ENCODE assay signal across 10 mouse cellular contexts in the genomic region with DNA sequence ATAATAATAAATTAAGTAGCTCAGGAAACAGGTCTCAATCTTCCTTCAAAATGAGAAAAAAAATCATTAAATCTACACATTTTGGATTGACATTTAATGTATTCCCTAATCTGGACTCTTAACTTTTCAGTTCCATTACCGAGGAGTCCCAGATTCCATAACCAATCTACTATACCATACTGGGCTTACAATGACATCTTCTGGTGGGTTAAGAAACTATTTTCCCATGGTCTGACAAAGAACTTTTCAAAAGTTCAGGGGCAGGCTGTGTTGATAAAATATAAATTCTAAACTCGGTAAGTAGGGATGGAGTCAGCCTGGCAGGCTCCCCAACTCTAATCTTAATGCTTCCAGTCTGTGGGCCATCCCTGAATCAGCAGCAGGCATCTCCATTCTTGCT. TPM values are rescaled to one million over a fixed set of nuclear protein-coding genes. Genes with fewer than 3 reads are reported as not detected.
DNase-seq lines count a peak whose midpoint lies in the region; ATAC-seq and TF ChIP-seq lines count a peak whose summit lies in the region.
"Had no signal": no experiment of that assay in that cellular context is flagged by ENCODE, and none has a peak within 500 bp of the region (broad histone marks: within the 10 kb centered on the region; RNA-seq: fewer than 3 reads in every experiment).

No protein-coding gene starts in this region.

- H3K27me3 ChIP-seq in forebrain, embryonic 10.5 days (ENCODE audit: poor library complexity, severe bottlenecking): no peaks in the 10 kb centered on the region
- no peaks in the 10 kb centered on the region for H3K27me3 ChIP-seq in forebrain, embryonic 16.5 days (replicated peaks; ENCODE audit: control insufficient read depth, insufficient read depth, low read length)
- no peaks in the 10 kb centered on the region for H3K27me3 ChIP-seq in lung, embryonic 14.5 days (ENCODE audit: insufficient read depth, low read length)
- no peaks in the 10 kb centered on the region for H3K27me3 ChIP-seq in liver, embryonic 14.5 days (ENCODE audit: control insufficient read depth, insufficient read depth, low read length)

- H3K4me1 ChIP-seq in forebrain, embryonic 10.5 days: peaks cover 22% of the 10 kb centered on the region
- H3K4me1 ChIP-seq in forebrain, embryonic 16.5 days (replicated peaks; ENCODE audit: control insufficient read depth, insufficient read depth, low read length): peaks cover 14% of the 10 kb centered on the region
- H3K4me1 ChIP-seq in lung, embryonic 14.5 days (ENCODE audit: insufficient read depth): no peaks in the 10 kb centered on the region
- H3K4me1 ChIP-seq in liver, embryonic 14.5 days (replicated peaks; ENCODE audit: control insufficient read depth in 2 of 2, insufficient read depth in 2 of 2, low read length in 1 of 2): peaks cover 0 to 5% of the 10 kb centered on the region in 2 experiments; a peak in 3 of 4 replicates

- H3K9me3 ChIP-seq in forebrain, embryonic 10.5 days: no peaks in the 10 kb centered on the region
- H3K9me3 ChIP-seq in forebrain, embryonic 16.5 days (ENCODE audit: control insufficient read depth, low read length): no peaks in the 10 kb centered on the region
- no peaks in the 10 kb centered on the region for H3K9me3 ChIP-seq in lung, embryonic 14.5 days (ENCODE audit: low read depth, low read length)
- H3K9me3 ChIP-seq in liver, embryonic 14.5 days (ENCODE audit: control insufficient read depth, low read length): no peaks in the 10 kb centered on the region

- intact Hi-C loops in left cerebral cortex, postnatal 4 days (cut with DNase I): no loop called here

- H3K9ac ChIP-seq in forebrain, embryonic 16.5 days (replicated peaks; ENCODE audit: low read depth, low read length): no peak overlapping the region
- H3K9ac ChIP-seq in lung, embryonic 14.5 days: no peak overlapping the region
- H3K9ac ChIP-seq in liver, embryonic 14.5 days (replicated peaks): peak overlapping the region; percentile 83

- H3K27ac ChIP-seq in forebrain, embryonic 10.5 days: no peak overlapping the region
- H3K27ac ChIP-seq in forebrain, embryonic 16.5 days (ENCODE audit: low read length): no peak overlapping the region
- H3K27ac ChIP-seq in lung, embryonic 14.5 days (ENCODE audit: low read depth): no peak overlapping the region
- no peak overlapping the region for H3K27ac ChIP-seq in liver, embryonic 14.5 days

- no peak for DNase-seq in forebrain, embryonic 10.5 days (ENCODE audit: extremely low spot score, low spot score)
- DNase-seq in lung, embryonic 14.5 days: peak; percentile 41
- DNase-seq in lung, postnatal 36 days: no peak
- DNase-seq in ZHBTc4 (ENCODE audit: low read depth, low spot score): peak; percentile 2
- DNase-seq in liver, embryonic 14.5 days (ENCODE audit: low read depth in 3 of 3, low spot score in 3 of 3): no peak
- no peak for DNase-seq in frontal cortex, postnatal 36 days (ENCODE audit: low spot score in 2 of 2)
- no peak for DNase-seq in left cerebral cortex, postnatal 4 days
- DNase-seq: kidney, adult 2 months; right cerebral cortex, postnatal 14 days had no signal

- peak overlapping the region; percentile 86 for H3K4me3 ChIP-seq in forebrain, embryonic 10.5 days
- no peak overlapping the region for H3K4me3 ChIP-seq in forebrain, embryonic 16.5 days (replicated peaks; ENCODE audit: low read length)
- peak overlapping the region; percentile 66 for H3K4me3 ChIP-seq in lung, embryonic 14.5 days (ENCODE audit: low read depth, low read length)
- peak overlapping the region; percentile 35 to 97 for H3K4me3 ChIP-seq in liver, embryonic 14.5 days (ENCODE audit: insufficient read depth in 1 of 2, low read depth in 2 of 2, low read length in 2 of 2)

- no peak overlapping the region for H3K4me2 ChIP-seq in forebrain, embryonic 16.5 days (ENCODE audit: low read length)
- H3K4me2 ChIP-seq in lung, embryonic 14.5 days: peak overlapping the region; percentile 60
- H3K4me2 ChIP-seq in liver, embryonic 14.5 days (ENCODE audit: low read depth): peak overlapping the region; percentile 90

- ATAC-seq in forebrain, embryonic 16.5 days: no peak
- no peak for ATAC-seq in lung, embryonic 14.5 days (ENCODE audit: insufficient read depth)
- no peak for ATAC-seq in liver, embryonic 14.5 days (ENCODE audit: insufficient read depth)

- H3K36me3 ChIP-seq in forebrain, embryonic 10.5 days (replicated peaks): peaks cover 20% of the 10 kb centered on the region
- H3K36me3 ChIP-seq in forebrain, embryonic 16.5 days (ENCODE audit: control insufficient read depth, insufficient read depth): no peaks in the 10 kb centered on the region
- H3K36me3 ChIP-seq in lung, embryonic 14.5 days (ENCODE audit: insufficient read depth): peaks cover 15% of the 10 kb centered on the region; the same call in 1 of the 2 replicates
- peaks cover 3% of the 10 kb centered on the region; the same call in 1 of the 2 replicates for H3K36me3 ChIP-seq in liver, embryonic 14.5 days (replicated peaks; ENCODE audit: control insufficient read depth, insufficient read depth, low read depth)

- 52% methylated on average over 2 of the region's 2 CpGs for WGBS in forebrain, embryonic 10.5 days
- 20% methylated on average over 2 of the region's 2 CpGs for WGBS in forebrain, embryonic 16.5 days
- 27% methylated on average over 2 of the region's 2 CpGs for WGBS in lung, embryonic 14.5 days
- 40% methylated on average over 2 of the region's 2 CpGs for WGBS in liver, embryonic 14.5 days (ENCODE audit: insufficient replicate concordance)

- TF ChIP-seq CTCF in lung, embryonic 14.5 days (IDR thresholded peaks at IDR 0.05; ENCODE audit: low read depth): peak; percentile 20; the same call in 1 of the 2 replicates
- peak; percentile 12; the same call in 1 of the 2 replicates for TF ChIP-seq CTCF in liver, embryonic 14.5 days (IDR thresholded peaks at IDR 0.05; ENCODE audit: low read depth)

- no peak for TF ChIP-seq EP300 in liver, embryonic 14.5 days (IDR thresholded peaks at IDR 0.05; ENCODE audit: low read depth)

RNA-seq across cellular contexts. Expression of a gene that starts 1.4 kb away (rescaled TPM):
- polyA plus RNA-seq in forebrain, embryonic 10.5 days (2016; fragmentation: Nextera tagmentation; extraction: Ambion mirVana): 36.4 and 37.1 TPM in 2 replicates
- polyA plus RNA-seq in forebrain, embryonic 16.5 days (2015; fragmentation: Nextera tagmentation; extraction: Ambion mirVana): 10.6 and 11.8 TPM in 2 replicates
- 39.4 and 40.0 TPM in 2 replicates for polyA plus RNA-seq in lung, embryonic 14.5 days (2014; fragmentation: Nextera tagmentation; extraction: Ambion mirVana)
- polyA plus RNA-seq in liver, embryonic 14.5 days (2012; rRNA removed): 6.0 and 9.9 TPM in 2 replicates
- 30.4 and 33.0 TPM in 2 replicates for polyA plus RNA-seq in liver, embryonic 14.5 days (2014; fragmentation: Nextera tagmentation; extraction: Ambion mirVana)
- total RNA-seq in left cerebral cortex, postnatal 4 days (2021): 1 to 10 TPM; 2.5 to 3.0 TPM

RNA-seq across cellular contexts. Expression of a gene that starts 1.7 kb away (rescaled TPM):
- polyA plus RNA-seq in forebrain, embryonic 10.5 days (2016; fragmentation: Nextera tagmentation; extraction: Ambion mirVana): 23.1 and 25.9 TPM in 2 replicates
- polyA plus RNA-seq in forebrain, embryonic 16.5 days (2015; fragmentation: Nextera tagmentation; extraction: Ambion mirVana): 24.4 and 25.2 TPM in 2 replicates
- 14.8 and 17.7 TPM in 2 replicates for polyA plus RNA-seq in lung, embryonic 14.5 days (2014; fragmentation: Nextera tagmentation; extraction: Ambion mirVana)
- 2.9 and 5.4 TPM in 2 replicates for polyA plus RNA-seq in liver, embryonic 14.5 days (2012; rRNA removed)
- 7.8 and 8.3 TPM in 2 replicates for polyA plus RNA-seq in liver, embryonic 14.5 days (2014; fragmentation: Nextera tagmentation; extraction: Ambion mirVana)
- total RNA-seq in left cerebral cortex, postnatal 4 days (2021): 10 to 100 TPM; 29.2 to 29.3 TPM

RNA-seq across cellular contexts. Expression of a gene that starts 30.8 kb away (rescaled TPM):
- 120 and 125 TPM in 2 replicates for polyA plus RNA-seq in forebrain, embryonic 10.5 days (2016; fragmentation: Nextera tagmentation; extraction: Ambion mirVana)
- polyA plus RNA-seq in forebrain, embryonic 16.5 days (2015; fragmentation: Nextera tagmentation; extraction: Ambion mirVana): 63.9 and 64.3 TPM in 2 replicates
- 83.5 and 86.8 TPM in 2 replicates for polyA plus RNA-seq in lung, embryonic 14.5 days (2014; fragmentation: Nextera tagmentation; extraction: Ambion mirVana)
- 28.2 and 36.5 TPM in 2 replicates for polyA plus RNA-seq in liver, embryonic 14.5 days (2012; rRNA removed)
- 39.1 and 45.8 TPM in 2 replicates for polyA plus RNA-seq in liver, embryonic 14.5 days (2014; fragmentation: Nextera tagmentation; extraction: Ambion mirVana)
- total RNA-seq in left cerebral cortex, postnatal 4 days (2021): 10 to 100 TPM; 83.6 to 90.5 TPM

RNA-seq across cellular contexts. Expression of a gene that starts 43.3 kb away (rescaled TPM):
- polyA plus RNA-seq in forebrain, embryonic 10.5 days (2016; fragmentation: Nextera tagmentation; extraction: Ambion mirVana): 1.7 and 2.6 TPM in 2 replicates
- polyA plus RNA-seq in forebrain, embryonic 16.5 days (2015; fragmentation: Nextera tagmentation; extraction: Ambion mirVana): 9.7 and 18.8 TPM in 2 replicates
- polyA plus RNA-seq in lung, embryonic 14.5 days (2014; fragmentation: Nextera tagmentation; extraction: Ambion mirVana): 69.3 and 75.0 TPM in 2 replicates
- polyA plus RNA-seq in liver, embryonic 14.5 days (2012; rRNA removed): 0.35 and 0.49 TPM in 2 replicates
- polyA plus RNA-seq in liver, embryonic 14.5 days (2014; fragmentation: Nextera tagmentation; extraction: Ambion mirVana): 1.1 and 1.5 TPM in 2 replicates
- 10 to 100 TPM; 11.3 to 11.4 TPM for total RNA-seq in left cerebral cortex, postnatal 4 days (2021)

Comparison
In these comparisons a context has a peak if more than half of its experiments do, and no peak if none do; other contexts are left out.
1. DNase-seq: peak in lung, embryonic 14.5 days (single experiment) and ZHBTc4 (single experiment); none in forebrain, embryonic 10.5 days (single experiment), lung, postnatal 36 days (single experiment), liver, embryonic 14.5 days (0 of 3), frontal cortex, postnatal 36 days (0 of 2) and left cerebral cortex, postnatal 4 days (single experiment).